Mouse (Mus musculus) cerebellum, adult 8-10 months (tissue): ENCODE measurements around the gene Gm10563.

ENCODE experiments used
- DNase-seq: peaks from one replicate; pipeline ENCODE4 v3.0.0; 2022

The Gm10563 gene

DNA sequence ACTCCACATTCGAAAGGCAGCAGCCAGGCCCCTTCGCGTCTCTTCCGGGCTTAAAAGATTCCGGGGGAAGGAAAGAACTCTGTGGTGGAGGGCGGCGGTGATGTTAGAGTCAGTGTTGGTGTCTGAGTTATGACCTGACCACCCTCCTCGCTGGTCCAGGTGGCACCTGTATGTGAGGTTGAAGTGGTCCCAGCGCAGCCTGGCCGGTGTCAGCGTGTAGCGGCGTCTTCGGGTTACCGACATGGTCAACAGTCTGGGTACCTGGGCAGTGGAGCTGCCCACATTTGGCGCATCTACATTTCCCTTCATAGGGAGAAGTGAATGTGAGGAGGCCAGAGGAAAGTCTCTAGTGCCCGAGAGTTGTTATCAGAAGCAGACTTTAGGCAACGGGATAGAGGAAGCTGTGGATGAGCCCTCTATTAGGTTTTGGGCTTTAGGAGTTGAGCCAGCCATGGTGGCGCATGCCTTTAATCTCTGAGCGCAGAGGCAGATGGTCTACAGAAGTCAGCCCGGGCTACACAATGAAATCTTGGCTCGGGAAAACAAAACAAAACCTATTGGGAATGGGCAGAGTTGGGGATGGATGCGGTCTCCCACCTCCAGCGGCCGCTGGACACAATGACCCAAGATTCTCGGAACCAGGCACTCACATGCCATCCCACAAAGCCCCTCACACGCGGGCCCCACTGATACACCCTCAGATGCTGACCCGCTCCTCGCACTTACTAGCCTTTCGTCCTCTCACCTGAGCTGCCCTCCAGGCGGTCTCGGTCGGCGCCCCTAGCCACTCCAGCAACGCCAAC is 7.3 kb upstream of the Gm10563 start:
- peak; percentile 65 for DNase-seq

DNA sequence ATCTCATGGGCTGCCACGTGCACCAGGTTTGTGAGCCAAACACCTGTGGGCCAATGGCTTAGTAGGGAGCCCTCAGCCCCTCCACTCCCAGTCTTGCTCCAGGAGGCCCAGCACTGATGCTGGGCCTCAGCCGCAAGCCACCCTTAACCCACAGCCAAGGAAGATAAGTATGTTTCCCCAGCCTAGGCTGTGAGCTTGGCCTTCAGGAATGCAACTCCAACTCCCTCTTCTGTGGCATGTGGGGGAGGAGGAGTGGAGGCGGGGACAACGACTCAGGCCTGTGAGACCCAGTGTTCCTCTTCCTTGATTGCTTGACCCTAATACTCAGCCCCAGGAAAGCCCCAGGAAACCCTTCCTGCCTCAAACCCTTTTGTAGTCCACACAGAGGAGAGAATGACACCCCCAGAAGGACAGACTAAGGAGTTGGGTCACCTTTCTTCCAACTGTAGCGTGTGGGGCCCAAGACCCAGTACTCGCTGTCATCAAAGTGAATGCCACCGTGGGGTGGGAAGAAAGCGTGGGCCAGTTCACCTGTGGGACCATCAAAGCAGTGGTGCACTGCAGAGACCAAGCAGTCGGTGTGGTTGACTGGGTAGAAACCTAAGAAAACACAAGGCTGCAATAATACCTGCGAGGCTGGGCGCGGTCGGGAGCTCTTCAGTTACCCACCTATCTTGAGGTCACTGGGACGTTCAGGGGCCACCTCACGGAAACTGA is 6.5 kb upstream of the Gm10563 start:
- no peak for DNase-seq

DNA sequence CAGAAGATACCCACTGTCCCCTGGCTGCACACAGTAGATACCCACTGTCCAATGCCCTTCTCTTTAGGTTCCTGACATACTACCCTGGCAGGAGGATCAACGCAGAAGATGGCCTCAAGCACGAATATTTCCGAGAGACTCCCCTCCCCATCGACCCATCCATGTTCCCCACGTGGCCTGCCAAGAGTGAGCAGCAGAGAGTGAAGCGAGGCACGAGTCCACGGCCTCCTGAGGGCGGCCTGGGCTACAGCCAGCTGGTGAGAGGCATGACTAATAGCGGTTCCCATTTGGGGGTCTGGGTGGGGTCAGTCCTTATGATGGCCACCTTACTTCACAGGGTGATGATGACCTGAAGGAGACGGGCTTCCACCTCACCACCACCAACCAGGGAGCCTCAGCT is 4.1 kb upstream of the Gm10563 start:
- DNase-seq = no peak

DNA sequence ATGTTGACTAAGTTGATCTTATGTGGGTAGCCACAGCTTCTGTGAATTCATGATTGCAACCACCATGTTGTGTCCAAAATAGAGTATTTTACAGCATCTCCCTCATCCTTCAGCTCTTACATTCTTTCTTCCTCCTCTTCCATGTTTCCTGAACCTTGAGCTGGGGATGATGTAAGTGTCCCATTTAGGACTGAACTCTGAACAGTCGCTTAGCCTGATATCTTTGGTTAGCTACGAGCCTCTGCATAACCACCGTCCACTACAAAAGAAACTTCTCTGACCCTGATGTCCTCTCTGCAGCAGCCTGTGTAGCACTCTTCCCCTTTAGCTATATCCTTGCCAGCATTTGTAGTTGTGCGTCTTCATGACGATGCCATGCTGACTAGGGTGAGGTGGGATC is 513 bp upstream of the Gm10563 start:
- no peak for DNase-seq

DNA sequence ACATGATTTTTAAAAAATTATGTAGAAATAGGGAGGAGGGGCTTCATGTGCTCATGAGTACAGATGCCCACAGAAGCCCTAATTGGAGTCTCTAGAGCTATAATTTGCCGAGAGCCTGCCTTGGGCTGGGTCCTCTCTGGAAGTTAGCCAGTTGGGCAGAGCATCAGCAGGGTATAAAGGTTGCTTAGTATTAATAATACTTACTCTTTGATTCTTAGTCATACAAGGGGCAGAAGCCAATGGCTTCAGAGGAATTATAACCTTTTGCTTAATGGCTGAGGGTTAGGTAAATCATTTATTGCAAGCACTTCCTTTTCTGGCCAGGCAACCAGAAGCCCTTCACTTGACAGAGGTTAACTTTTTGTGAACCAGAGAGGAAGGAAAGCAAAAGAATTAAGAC is 1.7 kb downstream of the Gm10563 start:
- no peak for DNase-seq

DNA sequence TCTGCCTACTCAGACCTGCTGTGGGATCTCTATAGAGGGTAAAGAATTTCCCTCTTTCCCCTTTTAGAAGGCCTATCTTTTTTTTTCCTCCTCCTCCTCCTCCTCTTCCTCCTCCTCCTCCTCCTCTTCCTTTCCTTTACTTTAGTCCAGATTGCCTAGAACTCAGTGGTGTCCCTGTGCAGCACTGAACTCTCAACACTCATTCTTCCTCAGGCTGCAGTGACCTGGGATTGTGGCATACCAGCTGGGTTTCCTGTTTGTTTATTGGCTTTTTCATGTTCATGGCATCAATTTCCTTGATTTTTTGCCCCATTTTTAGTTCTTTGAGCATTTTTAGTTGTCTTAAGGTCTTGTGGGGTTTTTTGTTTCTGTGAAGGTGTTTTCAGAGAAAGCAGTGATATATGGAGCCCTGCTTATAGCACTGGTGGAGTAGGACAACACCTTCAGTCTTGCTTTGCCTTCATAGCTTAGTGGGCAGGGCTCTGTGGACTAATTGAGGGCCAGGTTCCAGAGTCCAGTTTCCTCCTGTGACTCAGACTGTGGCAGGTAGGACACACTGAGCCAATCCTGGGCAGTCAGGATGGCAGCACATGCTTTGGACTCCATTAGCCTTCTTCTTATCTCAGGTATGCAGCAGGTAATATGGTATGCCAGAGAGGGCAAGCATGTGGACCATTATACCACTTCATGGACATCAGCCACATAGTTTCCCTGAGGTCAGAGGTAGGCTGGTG is 9.3 kb downstream of the Gm10563 start:
- no peak for DNase-seq

DNA sequence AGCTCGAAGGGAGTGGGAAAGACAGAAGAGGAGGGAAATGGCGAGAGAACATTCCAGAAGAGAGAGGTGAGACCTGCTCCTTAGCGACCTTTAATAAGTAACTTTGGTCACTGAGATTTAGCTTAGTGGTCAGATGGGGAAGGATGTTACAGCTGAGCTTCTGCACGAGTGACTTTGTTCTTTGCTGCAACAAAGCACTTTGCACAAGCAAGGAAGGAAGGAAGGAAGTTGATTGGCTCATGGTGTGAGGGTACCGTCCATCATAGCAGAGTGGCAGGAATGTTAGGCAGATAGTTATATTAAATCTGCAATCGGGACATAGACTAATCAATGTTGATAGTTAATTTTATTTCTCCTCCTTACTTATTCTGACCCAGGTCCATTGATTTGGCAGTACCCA is 14.9 kb downstream of the Gm10563 start:
- no peak for DNase-seq

DNA sequence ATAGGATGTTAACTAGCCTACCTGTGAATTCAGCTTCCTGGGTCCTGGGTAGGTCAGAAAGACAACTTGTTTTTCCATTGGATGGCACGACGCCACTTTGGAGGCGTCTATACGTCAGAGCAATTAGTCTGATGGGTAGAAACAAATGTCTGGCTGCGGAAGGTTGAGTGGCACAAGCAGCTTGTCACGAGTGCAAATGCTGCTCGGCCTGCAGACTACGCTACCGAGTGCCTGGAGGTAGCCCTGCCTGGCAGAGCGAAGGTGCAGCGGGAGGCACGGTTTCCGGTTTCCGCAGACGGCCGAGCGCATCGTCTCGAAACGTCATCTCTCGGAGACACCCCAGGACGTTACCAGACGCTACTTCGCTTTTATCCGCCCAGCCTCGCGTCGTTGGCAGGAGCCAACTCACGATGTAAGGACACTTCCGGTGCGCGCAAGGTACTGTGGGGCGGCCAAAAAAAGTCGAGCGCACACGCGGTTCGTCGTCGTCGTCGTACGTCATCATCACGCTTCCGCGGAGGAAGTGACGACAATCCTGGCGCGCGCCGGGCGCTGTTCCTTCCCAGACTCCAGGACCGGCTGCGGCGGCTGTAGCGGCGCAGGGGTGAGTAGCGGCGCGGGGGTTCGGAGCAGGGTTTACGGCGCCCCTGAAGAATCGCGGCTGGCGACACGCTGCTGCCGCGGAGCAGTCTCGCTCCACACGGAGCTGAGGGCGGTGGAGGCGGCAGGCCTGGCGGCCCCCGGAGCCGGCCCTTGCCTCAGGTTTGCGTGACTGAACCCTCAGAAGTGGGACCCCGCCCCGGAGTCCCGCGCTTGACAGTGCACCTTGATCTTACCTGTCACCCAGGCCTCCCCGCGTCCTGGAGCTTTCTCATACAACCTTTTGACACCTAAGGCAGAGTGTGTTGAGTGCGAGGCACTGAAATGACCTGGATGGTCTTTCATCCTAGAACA is 20.6 kb downstream of the Gm10563 start, which contains the start of gene Cdk11b:
Gene Cdk11b (plus strand): TSS at position 517 of the 954 bp plus-strand sequence.
- DNase-seq = peak; percentile 95

DNA sequence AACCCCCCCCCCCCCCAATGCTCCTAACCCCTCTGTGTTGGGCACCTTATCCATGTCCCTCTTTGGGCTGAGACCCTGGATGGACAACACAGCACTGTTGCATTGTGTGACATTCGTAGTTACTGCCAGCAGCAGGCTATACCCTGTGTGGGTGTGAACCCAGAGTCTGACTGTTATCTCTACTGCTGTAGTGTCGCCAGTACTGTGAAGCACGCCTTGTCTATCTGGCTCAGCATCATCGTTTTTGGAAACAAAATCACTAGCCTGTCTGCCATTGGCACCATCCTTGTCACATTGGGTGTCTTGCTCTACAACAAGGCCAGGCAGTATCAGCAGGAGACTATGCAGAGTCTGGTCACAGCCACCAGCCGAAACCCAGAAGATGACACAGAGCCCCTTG is 26.9 kb downstream of the Gm10563 start:
- no peak for DNase-seq

DNA sequence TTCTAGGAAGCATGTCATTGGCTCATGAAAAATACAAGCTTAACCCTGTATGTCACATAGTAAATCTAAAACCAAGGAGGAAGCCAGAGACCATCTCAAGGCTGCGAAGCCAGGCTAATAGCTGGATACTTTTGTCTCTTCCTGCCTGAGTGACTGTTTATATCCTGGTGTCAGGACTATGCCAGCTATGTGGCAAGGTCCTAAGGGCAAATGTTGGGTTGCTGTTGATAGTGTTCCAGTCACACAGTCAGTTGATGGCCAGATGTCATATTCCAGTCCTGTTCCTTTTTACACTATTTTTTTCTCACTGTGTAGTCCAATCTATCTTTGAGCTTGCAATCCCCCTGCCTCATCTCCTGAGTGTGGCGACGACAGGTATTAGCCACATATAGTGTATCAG is 31.9 kb downstream of the Gm10563 start:
- DNase-seq = no peak

DNA sequence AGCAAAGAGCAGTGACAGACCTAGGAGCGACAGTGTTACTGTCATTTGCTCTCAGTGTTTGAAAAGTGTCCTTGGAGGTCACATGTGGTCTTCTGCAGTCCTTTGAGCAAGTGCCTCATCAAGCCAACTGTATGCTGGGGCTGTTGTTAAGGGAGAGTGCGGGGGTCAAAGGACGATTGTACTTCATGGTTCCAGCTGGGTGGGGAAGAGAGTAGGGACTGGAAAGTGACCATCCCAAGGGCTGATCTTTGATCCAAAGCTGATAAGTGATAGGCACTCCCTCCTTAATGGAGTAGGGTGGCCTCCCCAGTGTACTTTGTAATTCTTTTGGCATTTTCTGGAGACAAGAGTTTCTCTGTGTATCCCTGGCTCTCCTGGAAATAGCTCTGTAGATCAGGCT is 33.3 kb downstream of the Gm10563 start:
- no peak for DNase-seq

DNA sequence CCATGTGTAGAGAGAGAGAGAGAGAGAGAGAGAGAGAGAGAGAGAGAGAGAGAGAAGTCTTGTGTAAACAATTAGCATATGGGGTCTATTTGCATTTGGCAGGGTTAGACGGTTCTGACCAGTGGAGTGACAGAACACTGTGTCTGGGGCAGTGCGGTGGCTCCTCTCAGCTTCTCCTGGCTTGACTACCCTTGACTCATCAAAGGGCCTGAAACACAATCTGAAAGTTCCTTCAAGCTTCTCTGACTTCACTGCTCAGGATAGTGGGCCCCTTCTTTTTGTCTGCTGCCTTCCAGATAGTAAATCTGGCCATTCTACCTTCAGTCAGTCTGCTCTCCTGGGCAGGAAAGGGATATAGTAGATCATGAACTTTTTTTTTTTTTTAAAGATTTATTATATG is 38.4 kb downstream of the Gm10563 start:
- DNase-seq = no peak

DNA sequence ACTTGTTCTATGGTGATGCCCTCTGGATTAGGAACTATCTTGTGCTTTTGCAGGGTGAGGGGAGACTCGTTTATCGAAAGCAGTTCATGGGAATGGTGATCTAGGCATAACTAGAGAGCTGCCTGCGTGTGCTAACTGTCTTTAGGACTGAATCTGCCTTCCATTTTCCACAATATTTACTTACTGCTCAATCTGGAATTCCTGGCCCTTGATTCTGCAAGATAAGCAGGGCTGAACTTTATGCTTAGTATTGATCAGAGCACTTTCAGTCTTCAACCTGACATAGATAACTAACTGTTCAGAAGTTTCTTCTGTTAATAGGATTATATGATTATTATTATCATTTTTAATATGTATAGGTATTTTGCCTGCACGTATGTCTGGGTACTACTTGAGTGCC is 40.1 kb downstream of the Gm10563 start:
- no peak for DNase-seq

DNA sequence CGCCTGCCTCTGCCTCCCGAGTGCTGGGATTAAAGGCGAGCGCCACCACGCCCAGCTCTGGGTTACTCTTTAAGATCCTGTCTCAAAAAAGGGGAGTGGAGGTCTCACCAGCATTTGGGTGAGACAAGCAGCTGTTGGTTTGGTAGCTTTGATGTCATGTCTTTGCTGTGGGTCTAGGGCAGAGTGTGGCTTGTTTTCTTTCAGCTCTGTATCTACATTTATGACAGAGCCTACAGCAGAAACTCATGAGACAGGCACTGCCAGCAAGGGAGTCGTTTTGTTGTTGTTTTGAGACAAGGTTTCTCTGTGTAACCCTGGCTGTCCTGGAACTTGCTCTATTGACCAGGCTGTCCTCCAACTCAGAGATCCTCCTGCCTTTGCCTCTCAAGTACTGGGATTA is 41.4 kb downstream of the Gm10563 start:
- DNase-seq = no peak

DNA sequence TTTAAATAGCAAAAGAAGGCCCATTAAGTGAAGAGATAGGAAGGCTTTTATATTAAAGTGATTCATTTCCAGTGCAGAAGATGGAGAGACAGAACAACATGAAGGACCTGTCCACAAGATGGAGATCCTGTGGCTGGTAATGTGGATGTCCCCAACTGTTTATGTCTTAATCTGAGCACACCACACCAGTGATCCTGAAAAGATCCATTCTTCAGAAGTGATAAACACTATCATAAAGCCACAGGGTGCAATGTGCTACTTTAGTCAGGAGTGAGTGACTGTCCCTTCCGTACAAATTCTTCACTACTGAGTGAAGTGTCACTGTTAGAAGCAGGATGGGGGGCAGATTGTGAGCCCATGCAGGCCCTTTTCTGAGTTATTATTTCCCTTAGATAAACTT is 42.5 kb downstream of the Gm10563 start:
- DNase-seq = no peak

DNA sequence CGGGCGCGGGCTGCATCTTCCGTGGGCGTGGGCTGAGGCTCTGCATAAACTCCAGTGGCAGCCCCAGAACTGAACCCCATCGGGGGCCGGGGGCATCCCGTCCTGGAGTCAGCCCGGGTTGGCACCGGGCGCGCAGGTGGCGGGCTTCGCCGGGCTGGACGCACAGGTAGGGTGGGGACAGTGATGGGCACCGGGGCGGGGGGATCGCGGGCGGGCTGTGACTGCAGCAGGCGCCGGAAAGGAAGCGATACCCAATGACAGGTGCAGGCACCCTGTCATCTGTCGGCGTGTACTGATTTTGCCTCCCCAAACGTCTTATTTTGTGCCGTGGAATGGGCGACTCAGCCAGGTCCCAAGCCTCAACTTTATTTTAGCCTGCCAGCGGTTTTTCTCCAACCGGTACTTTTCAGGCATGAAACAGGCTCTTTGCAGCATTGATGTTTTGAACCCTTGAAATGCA is 43.2 kb downstream of the Gm10563 start:
- no peak for DNase-seq

DNA sequence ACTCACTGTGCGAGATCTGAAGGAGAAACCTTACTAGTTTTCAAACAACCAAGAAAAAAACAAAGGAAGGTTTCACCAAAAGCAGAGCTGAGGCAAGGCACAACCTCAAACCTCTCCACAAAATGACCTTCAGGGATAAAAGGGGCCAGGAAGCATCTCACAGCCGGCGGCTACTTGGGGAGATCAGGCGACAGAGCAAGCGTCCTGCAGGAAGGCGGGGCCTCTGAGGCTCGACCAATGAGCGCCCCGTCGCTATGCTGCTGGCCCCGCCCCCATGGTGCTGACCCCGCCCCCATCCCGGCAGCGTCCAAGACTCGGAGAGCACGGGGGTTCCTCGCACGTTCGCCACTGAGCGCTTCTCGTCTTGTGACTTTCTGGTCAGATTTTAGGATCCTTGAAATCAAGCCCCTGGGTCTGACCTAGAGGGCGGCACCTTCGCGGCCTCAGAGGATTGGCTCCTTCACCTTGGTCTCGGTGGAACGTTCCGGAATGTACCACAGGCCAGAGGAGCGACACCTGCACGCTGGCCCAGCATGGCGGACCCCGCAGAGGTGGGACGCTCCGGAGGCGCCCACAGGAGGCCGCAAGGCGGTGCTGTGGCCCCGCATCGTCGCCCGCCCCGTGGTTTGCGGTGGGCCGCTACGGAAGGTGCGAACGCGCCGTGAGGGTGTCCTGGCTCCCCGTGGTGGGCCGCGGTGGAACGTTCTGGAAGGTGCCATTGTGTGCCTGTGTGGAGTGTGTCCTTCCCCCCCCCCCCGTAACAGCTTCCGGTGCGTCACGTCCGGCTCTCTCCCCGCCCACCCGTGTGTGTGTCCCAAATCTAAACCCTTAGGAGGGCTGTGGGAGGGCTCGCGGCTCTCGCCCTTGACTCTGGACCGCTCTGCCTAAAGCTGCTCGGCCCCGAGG is 43.9 kb downstream of the Gm10563 start, which contains the start of gene Slc35e2:
Gene Slc35e2 (plus strand): TSS at position 326 of the 906 bp plus-strand sequence.
- DNase-seq = peak; percentile 96

DNA sequence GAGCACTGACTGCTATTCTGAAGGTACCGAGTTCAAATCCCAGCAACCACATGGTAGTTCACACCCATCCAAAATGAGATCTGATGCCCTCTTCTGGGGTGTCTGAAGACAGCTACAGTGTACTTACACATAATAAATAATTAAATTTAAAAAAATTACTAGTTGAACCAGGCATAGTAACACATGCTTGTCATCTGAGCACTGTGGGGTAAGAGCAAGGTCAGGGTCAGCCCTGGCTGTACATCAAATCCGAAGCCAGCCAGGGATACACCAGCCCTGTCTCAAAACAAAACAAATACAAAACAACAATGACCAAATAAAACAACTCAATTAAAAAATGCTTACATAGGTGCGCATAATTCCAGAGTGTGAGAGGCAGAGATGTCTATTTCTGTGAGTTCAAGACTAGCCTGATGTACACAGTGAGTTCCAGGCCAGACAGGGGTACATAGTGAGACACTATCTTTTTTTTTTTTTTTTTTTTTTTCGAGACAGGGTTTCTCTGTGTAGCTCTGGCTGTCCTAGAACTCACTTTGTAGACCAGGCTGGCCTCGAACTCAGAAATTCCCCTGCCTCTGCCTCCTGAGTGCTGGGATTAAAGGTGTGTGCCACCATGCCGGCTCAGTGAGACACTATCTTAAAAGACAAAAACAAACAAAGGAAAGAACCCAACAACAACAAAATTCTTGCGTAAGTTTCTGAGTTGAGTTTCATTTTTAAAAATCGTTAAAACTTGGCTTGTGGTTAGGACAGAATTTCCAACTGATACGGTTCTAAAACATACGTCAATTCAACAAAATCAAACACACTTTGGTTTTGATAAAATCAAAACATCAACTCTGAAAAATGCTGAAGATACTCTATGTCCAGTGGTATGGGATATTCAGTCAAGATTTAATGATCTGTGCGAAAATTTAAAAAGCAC is 45.0 kb downstream of the Gm10563 start:
- DNase-seq = no peak

DNA sequence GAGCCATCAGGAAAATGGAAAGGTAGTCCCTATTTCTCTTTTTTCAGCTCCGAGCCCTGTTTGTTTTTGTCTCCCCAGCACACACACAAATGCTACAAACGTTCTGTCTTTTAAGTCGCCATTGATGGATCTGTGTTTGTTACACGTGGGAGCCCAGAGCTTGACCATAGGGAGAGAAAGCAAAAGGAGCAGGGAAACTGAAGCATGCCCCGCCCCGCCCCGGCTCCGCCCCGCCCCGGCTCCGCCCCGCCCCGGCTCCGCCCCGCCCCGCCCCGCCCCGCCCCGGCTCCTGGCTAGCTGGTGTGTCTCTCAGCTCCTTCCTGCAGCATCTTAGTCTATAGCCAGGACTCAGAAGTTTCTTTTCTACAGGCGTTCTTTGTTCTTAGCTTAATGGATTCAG is 46.7 kb downstream of the Gm10563 start:
- no peak for DNase-seq

DNA sequence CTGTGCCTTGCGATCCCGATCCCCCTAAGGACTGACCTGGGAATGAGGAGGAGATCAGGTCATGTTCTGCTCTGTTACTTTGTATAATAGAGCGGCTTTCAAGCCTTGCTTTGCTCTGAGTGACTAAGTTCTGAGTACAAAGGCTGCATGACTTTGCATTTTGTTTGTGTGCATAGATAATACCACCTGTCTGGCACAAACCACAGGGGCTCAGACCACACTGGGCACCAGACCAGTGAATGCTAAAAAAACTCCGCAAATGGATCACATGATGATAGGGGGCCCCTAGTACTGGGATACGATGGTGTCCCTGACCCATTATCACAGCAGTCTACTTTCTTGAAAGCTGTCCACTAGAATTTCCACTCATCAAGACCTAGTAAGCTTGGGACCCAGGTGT is 48.6 kb downstream of the Gm10563 start:
- no peak for DNase-seq
